Mouse (Mus musculus) bone marrow, adult 2 months (tissue): Measurements from ENCODE around the gene Gm49510.

Experiments
- CTCF ChIP-seq: fragments of 200-500 bp; IDR thresholded peaks from 2 replicates; pipeline ENCODE4 v1.5.1; 2011; ENCODE audit warnings: low read length, control low read depth; ENCODE audit not compliant: control insufficient read depth, insufficient read depth
- POLR2A ChIP-seq: fragments of 200-500 bp; IDR thresholded peaks from 2 replicates; pipeline ENCODE4 v1.6.1; 2011; ENCODE audit warnings: low read depth, mild to moderate bottlenecking, control low read depth, low read length, borderline replicate concordance; ENCODE audit not compliant: control insufficient read depth

DNA sequence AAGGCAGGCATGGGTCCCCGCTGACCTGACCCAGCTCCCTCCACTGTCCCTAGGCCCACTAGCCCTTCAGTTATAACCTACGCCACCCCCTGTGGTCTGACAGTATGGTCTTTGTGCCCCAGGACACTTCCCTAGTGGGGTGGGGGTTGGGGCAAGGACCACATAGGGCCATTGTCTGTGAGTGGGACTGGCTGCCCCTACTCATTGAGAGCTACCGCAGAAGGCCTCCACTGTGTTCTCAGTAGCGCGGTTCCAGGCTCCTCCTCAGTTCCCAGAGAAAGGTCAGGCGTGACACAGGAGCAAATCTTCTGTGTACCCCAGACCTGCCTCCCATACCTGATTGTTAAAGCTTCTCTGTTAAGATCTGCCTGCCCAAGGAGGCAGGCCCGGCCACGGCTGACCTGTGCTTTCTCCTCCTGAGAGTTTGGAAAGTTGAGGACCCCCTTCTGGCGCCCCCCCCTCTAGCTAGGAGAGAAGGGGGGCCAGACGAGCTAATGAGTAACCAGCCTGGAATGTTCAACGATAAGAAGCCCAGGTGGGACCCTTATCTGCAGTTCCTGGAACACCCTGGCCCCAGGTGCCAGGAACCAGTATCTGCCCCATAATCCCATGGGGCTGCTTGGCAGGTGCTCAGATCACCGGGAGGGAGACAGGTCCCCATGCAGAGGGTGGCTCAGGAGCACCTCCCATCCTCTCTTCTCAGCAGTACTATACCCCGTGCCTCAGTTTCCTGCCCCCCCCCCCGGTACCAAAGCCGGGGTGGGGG is 49.2 kb upstream of the Gm49510 start:
- TF ChIP-seq POLR2A, result no peak
- no peak for TF ChIP-seq CTCF
